In the genomic region with DNA sequence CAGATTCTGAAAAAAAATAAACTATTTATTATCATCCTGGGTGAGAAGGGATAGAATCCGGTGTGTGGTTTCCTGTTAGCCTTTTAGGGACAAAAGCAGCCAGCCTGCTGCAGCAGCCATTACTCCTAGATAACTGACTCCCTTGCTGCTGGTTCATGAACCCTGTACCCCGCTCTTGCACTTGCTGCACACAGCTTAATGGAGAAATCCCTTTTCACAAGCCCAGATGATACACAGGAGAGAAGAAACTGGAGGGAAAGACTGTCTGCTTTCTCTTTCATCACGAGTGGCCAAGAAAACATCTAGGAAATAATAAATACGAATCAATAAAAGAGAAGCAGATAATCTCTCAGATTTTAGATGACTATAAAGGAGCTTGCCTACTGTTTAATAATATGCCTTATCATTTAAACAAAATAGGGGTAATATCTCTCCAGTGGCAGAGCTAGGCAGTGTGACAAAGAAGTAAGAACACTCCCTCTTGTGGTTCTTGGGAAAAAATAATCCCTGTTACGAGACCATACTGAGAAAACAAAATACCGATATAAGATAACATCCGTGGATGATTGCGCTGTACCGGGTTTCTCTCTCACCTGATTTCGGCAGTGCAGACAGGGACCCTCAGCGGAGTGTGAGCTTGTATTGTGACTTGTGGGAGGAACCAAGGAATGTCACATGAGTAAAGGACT, we compare ENCODE assay signal across 8 mouse cellular contexts.
DNase-seq lines count a peak whose midpoint lies in the region; ATAC-seq lines count a peak whose summit lies in the region.

No protein-coding gene starts in this region.

- no peaks in the 10 kb centered on the region for H3K27me3 ChIP-seq in heart, embryonic 14.5 days (ENCODE audit: control insufficient read depth, insufficient read depth, low read length)
- H3K27me3 ChIP-seq in intestine, embryonic 14.5 days (replicated peaks; ENCODE audit: control insufficient read depth, insufficient read depth, low read length): no peaks in the 10 kb centered on the region

- H3K36me3 ChIP-seq in heart, embryonic 14.5 days (ENCODE audit: control insufficient read depth, insufficient read depth, low read length): no peaks in the 10 kb centered on the region
- H3K36me3 ChIP-seq in intestine, embryonic 14.5 days (ENCODE audit: control insufficient read depth, insufficient read depth, low read length): no peaks in the 10 kb centered on the region

- ATAC-seq in heart, embryonic 14.5 days (ENCODE audit: insufficient number of reproducible peaks, insufficient read depth, low FRiP score, low read depth): no peak
- ATAC-seq in intestine, embryonic 14.5 days (replicated peaks; ENCODE audit: low FRiP score, low TSS enrichment, low read depth): peak; percentile 53; the same call in 1 of the 2 replicates

- intact Hi-C loops in heart, postnatal 25 days (cut with DNase I): loop anchor here (5.0 kb wide), 1 partner anchor 162 kb away; no protein-coding TSS in a partner anchor

- no peaks in the 10 kb centered on the region; a peak in 1 of 4 replicates for H3K4me1 ChIP-seq in heart, embryonic 14.5 days (ENCODE audit: control insufficient read depth in 2 of 2, insufficient read depth in 2 of 2, low read length in 2 of 2)
- H3K4me1 ChIP-seq in intestine, embryonic 14.5 days (replicated peaks; ENCODE audit: control insufficient read depth, insufficient read depth, low read length): no peaks in the 10 kb centered on the region

- no peak for DNase-seq in heart, postnatal 25 days (ENCODE audit: low spot score)
- peak; percentile 10 for DNase-seq in 3134 (ENCODE audit: extremely low read depth, insufficient read length, low spot score)
- DNase-seq in adipocyte (ENCODE audit: low spot score): peak; percentile 25
- no peak for DNase-seq in intestine, embryonic 14.5 days (ENCODE audit: low spot score)
- DNase-seq in right cerebral cortex, postnatal 14 days: no peak
- DNase-seq in thymus, postnatal 4 days: no peak
- DNase-seq in spleen, postnatal 10 days (ENCODE audit: low spot score in 2 of 2): no peak

- H3K27ac ChIP-seq in heart, embryonic 14.5 days (replicated peaks in 1 of 2; ENCODE audit: control insufficient read depth in 1 of 2, insufficient read depth in 1 of 2, low read depth in 2 of 2, low read length in 2 of 2): no peak overlapping the region
- H3K27ac ChIP-seq in intestine, embryonic 14.5 days (ENCODE audit: low read depth): no peak overlapping the region

- H3K4me2 ChIP-seq in heart, embryonic 14.5 days (ENCODE audit: low read length): peak overlapping the region; percentile 62
- H3K4me2 ChIP-seq in intestine, embryonic 14.5 days (ENCODE audit: low read length): peak overlapping the region; percentile 31; the same call in 1 of the 2 replicates

- 39% methylated on average over 11 of the region's 11 CpGs for WGBS in heart, embryonic 14.5 days
- 61% methylated on average over 11 of the region's 11 CpGs for WGBS in intestine, embryonic 14.5 days

- H3K9me3 ChIP-seq in heart, embryonic 14.5 days (ENCODE audit: control insufficient read depth, low read length): no peaks in the 10 kb centered on the region
- H3K9me3 ChIP-seq in intestine, embryonic 14.5 days (ENCODE audit: control insufficient read depth, low read length): no peaks in the 10 kb centered on the region

- peak overlapping the region; percentile 56 for H3K9ac ChIP-seq in heart, embryonic 14.5 days (ENCODE audit: low read length)
- no peak overlapping the region for H3K9ac ChIP-seq in intestine, embryonic 14.5 days (ENCODE audit: low read length)

- H3K4me3 ChIP-seq in heart, embryonic 14.5 days (ENCODE audit: control insufficient read depth in 1 of 2, insufficient read depth in 1 of 2, low read depth in 1 of 2, low read length in 2 of 2): peak overlapping the region; percentile 38 to 61
- 0 out of 2 replicates have a peak overlapping the region, but pooled peaks have one; percentile 3 for H3K4me3 ChIP-seq in intestine, embryonic 14.5 days (ENCODE audit: low read depth, low read length)

Comparison
In these comparisons a context has a peak if more than half of its experiments do, and no peak if none do; other contexts are left out.
1. DNase-seq: peak in 3134 (single experiment) and adipocyte (single experiment); none in heart, postnatal 25 days (single experiment), intestine, embryonic 14.5 days (single experiment), right cerebral cortex, postnatal 14 days (single experiment), thymus, postnatal 4 days (single experiment) and spleen, postnatal 10 days (0 of 2).